Mouse (Mus musculus) lung, embryonic 15.5 days (tissue): ENCODE results near the gene Dctd. TPM values are rescaled to one million over a fixed set of nuclear protein-coding genes. Genes with fewer than 3 reads are reported as not detected.
A peak's percentile ranks its signal among the peaks of the same experiment; 100 is the strongest.
"Not testable (repeated sequence)": the region's sequence is repeated elsewhere in the genome, so short reads cannot be mapped to it uniquely, and the experiment has no call there.

Experiments
- ATAC-seq: fragments of 200-750 bp; cut with Nextera tagmentation; 2 replicates; pipeline ENCODE4 v1.8.0; 2017; ENCODE audit warnings: moderate number of reproducible peaks, borderline replicate concordance; ENCODE audit not compliant: low FRiP score, low TSS enrichment; ENCODE audit errors: extremely low read depth
- H3K27ac ChIP-seq: fragments of 300-500 bp; sonication (generic); 2 replicates; pipeline ENCODE4 v1.5.1; 2015; ENCODE audit warnings: moderate library complexity, mild to moderate bottlenecking, inconsistent platforms
- H3K27me3 ChIP-seq: fragments of 300-500 bp; sonication (generic); 2 replicates; pipeline ENCODE4 v1.6.1; 2015; ENCODE audit warnings: inconsistent platforms
- H3K36me3 ChIP-seq: fragments of 300-500 bp; sonication (generic); 2 replicates; pipeline ENCODE4 v1.6.1; 2015; ENCODE audit warnings: inconsistent platforms
- H3K4me1 ChIP-seq: fragments of 300-500 bp; sonication (generic); 2 replicates; pipeline ENCODE4 v1.6.1; 2015; ENCODE audit warnings: inconsistent platforms
- H3K4me2 ChIP-seq: fragments of 300-500 bp; sonication (generic); 2 replicates; pipeline ENCODE4 v1.6.1; 2015; ENCODE audit warnings: inconsistent platforms, mild to moderate bottlenecking, moderate library complexity
- H3K4me3 ChIP-seq: fragments of 300-500 bp; sonication (generic); 2 replicates; pipeline ENCODE4 v1.5.1; 2015; ENCODE audit warnings: mild to moderate bottlenecking, inconsistent platforms
- H3K9ac ChIP-seq: fragments of 300-500 bp; sonication (generic); 2 replicates; pipeline ENCODE4 v1.6.1; 2015; ENCODE audit warnings: inconsistent platforms
- H3K9me3 ChIP-seq: fragments of 300-500 bp; sonication (generic); 2 replicates; pipeline ENCODE4 v1.6.1; 2016; ENCODE audit warnings: inconsistent platforms
- WGBS: fragments of 180-500 bp; shearing (Covaris S2); methylation state at CpG from one replicate; pipeline ENCODE4 v1.1.7; 2015; 5-methylcytosine and 5-hydroxymethylcytosine counted together
- polyA plus RNA-seq: library from polyadenylated mRNA; unstranded; fragments of >200 nt; fragmentation: Nextera tagmentation; extraction: Ambion mirVana; gene quantifications from 2 replicates; pipeline ENCODE4 v1.2.1, GENCODE M21; 2015

Gene Dctd
- polyA plus RNA-seq, 1 experiment from 2014 or later: 19.9 TPM

- H3K27ac ChIP-seq: no peak overlapping the region
- no peaks in the 10 kb centered on the region for H3K27me3 ChIP-seq
- peaks cover 14% of the 10 kb centered on the region; the same call in 1 of the 2 replicates for H3K4me1 ChIP-seq
- no peak for ATAC-seq
- H3K36me3 ChIP-seq: no peaks in the 10 kb centered on the region
- no peaks in the 10 kb centered on the region for H3K9me3 ChIP-seq
- H3K9ac ChIP-seq: no peak overlapping the region
- whole genome bisulfite sequencing: 40% methylated on average over 19 of the region's 19 CpGs
- H3K4me2 ChIP-seq: no peak overlapping the region
- no peak overlapping the region for H3K4me3 ChIP-seq
Measured at GRCm38 (mm10) chr8:48152062-48152738, 53.3 kb downstream of the Dctd start.

- peak overlapping the region; percentile 45 for H3K4me2 ChIP-seq
- no peaks in the 10 kb centered on the region for H3K9me3 ChIP-seq
- no peak overlapping the region for H3K9ac ChIP-seq
- H3K4me3 ChIP-seq: 0 out of 2 replicates have a peak overlapping the region, but pooled peaks have one; percentile 5
- H3K27ac ChIP-seq: no peak overlapping the region
- H3K4me1 ChIP-seq: peaks cover 14% of the 10 kb centered on the region; the same call in 1 of the 2 replicates
- H3K36me3 ChIP-seq: no peaks in the 10 kb centered on the region
- 27% methylated on average over 15 of the region's 15 CpGs for WGBS
- peak; percentile 92; the same call in 1 of the 2 replicates for ATAC-seq
- H3K27me3 ChIP-seq: no peaks in the 10 kb centered on the region
Measured at GRCm38 (mm10) chr8:48153360-48154121, 54.6 kb downstream of the Dctd start.

- H3K36me3 ChIP-seq: no peaks in the 10 kb centered on the region
- H3K4me1 ChIP-seq: peaks cover 9% of the 10 kb centered on the region; the same call in 1 of the 2 replicates
- no peaks in the 10 kb centered on the region for H3K9me3 ChIP-seq
- no peak overlapping the region for H3K9ac ChIP-seq
- H3K4me2 ChIP-seq: no peak overlapping the region
- WGBS: 40% methylated on average over 10 of the region's 10 CpGs
- ATAC-seq: no peak
- H3K27me3 ChIP-seq: no peaks in the 10 kb centered on the region
- H3K27ac ChIP-seq: no peak overlapping the region
- no peak overlapping the region for H3K4me3 ChIP-seq
Measured at GRCm38 (mm10) chr8:48157718-48158117, 58.8 kb downstream of the Dctd start.

GRCm38 (mm10) chr8:48158560-48159217 is 59.8 kb downstream of the Dctd start:
- H3K27me3 ChIP-seq: no peaks in the 10 kb centered on the region
- 38% methylated on average over 15 of the region's 15 CpGs for WGBS
- ATAC-seq: no peak

GRCm38 (mm10) chr8:48177406-48177805 is 78.5 kb downstream of the Dctd start:
- ATAC-seq: no peak
- H3K4me1 ChIP-seq: no peaks in the 10 kb centered on the region
- no peaks in the 10 kb centered on the region for H3K9me3 ChIP-seq
- no peak overlapping the region for H3K9ac ChIP-seq
- 54% methylated on average over 4 of the region's 4 CpGs for WGBS
- H3K4me3 ChIP-seq: no peak overlapping the region
- H3K36me3 ChIP-seq: no peaks in the 10 kb centered on the region
- H3K27me3 ChIP-seq: no peaks in the 10 kb centered on the region
- no peak overlapping the region for H3K27ac ChIP-seq
- no peak overlapping the region for H3K4me2 ChIP-seq

More at GRCm38 (mm10) chr8:48158560-48159217, 59.8 kb downstream of the Dctd start:
- H3K9ac ChIP-seq: no peak overlapping the region
- H3K27ac ChIP-seq: no peak overlapping the region
- H3K4me1 ChIP-seq: 0 out of 2 replicates have a peak, but pooled peaks cover 1% of the 10 kb centered on the region
- no peaks in the 10 kb centered on the region for H3K9me3 ChIP-seq
- no peaks in the 10 kb centered on the region for H3K36me3 ChIP-seq
- no peak overlapping the region for H3K4me2 ChIP-seq
- H3K4me3 ChIP-seq: no peak overlapping the region

- no peak overlapping the region for H3K27ac ChIP-seq
- no peaks in the 10 kb centered on the region for H3K36me3 ChIP-seq
- 82% methylated on average over 1 of the region's 1 CpGs for WGBS
- no peak for ATAC-seq
- H3K27me3 ChIP-seq: no peaks in the 10 kb centered on the region
- H3K4me2 ChIP-seq: no peak overlapping the region
- H3K4me1 ChIP-seq: no peaks in the 10 kb centered on the region
- H3K9me3 ChIP-seq: no peaks in the 10 kb centered on the region
- H3K9ac ChIP-seq: no peak overlapping the region
- no peak overlapping the region for H3K4me3 ChIP-seq
Measured at GRCm38 (mm10) chr8:48177876-48178275, 79.0 kb downstream of the Dctd start.

GRCm38 (mm10) chr8:48178993-48179392 is 80.1 kb downstream of the Dctd start:
- Histone ChIP-seq H3K4me1 (no peaks in the 10 kb centered on the region), H3K36me3 (no peaks in the 10 kb centered on the region), H3K27ac (no peak overlapping the region), H3K4me2 (no peak overlapping the region), H3K27me3 (no peaks in the 10 kb centered on the region), H3K4me3 (no peak overlapping the region), H3K9ac (no peak overlapping the region), H3K9me3 (no peaks in the 10 kb centered on the region)
- no peak for ATAC-seq
- 66% methylated on average over 4 of the region's 4 CpGs for WGBS

- ATAC-seq, H3K4me2 ChIP-seq, H3K4me3 ChIP-seq, H3K36me3 ChIP-seq, H3K4me1 ChIP-seq, H3K9ac ChIP-seq, H3K27me3 ChIP-seq, H3K27ac ChIP-seq, H3K9me3 ChIP-seq: not testable (repeated sequence)
- 88% methylated on average over 9 of the region's 9 CpGs for WGBS
Measured at GRCm38 (mm10) chr8:48180146-48180545, 81.3 kb downstream of the Dctd start.

GRCm38 (mm10) chr8:48181000-48181399 is 82.1 kb downstream of the Dctd start:
- 92% methylated on average over 3 of the region's 3 CpGs for WGBS

GRCm38 (mm10) chr8:48183758-48184157 is 84.9 kb downstream of the Dctd start:
- Histone ChIP-seq H3K4me3 (no peak overlapping the region), H3K36me3 (no peaks in the 10 kb centered on the region), H3K4me2 (no peak overlapping the region), H3K27ac (no peak overlapping the region), H3K4me1 (no peaks in the 10 kb centered on the region), H3K27me3 (no peaks in the 10 kb centered on the region), H3K9ac (no peak overlapping the region), H3K9me3 (no peaks in the 10 kb centered on the region)
- no peak for ATAC-seq
- 82% methylated on average over 7 of the region's 7 CpGs for WGBS

More at GRCm38 (mm10) chr8:48181000-48181399, 82.1 kb downstream of the Dctd start:
- ATAC-seq: no peak
- no peaks in the 10 kb centered on the region for H3K27me3 ChIP-seq
- H3K9ac ChIP-seq: no peak overlapping the region
- H3K36me3 ChIP-seq: no peaks in the 10 kb centered on the region
- no peak overlapping the region for H3K27ac ChIP-seq
- H3K4me2 ChIP-seq: no peak overlapping the region
- no peaks in the 10 kb centered on the region for H3K9me3 ChIP-seq
- H3K4me1 ChIP-seq: no peaks in the 10 kb centered on the region
- H3K4me3 ChIP-seq: no peak overlapping the region

- Histone ChIP-seq H3K36me3 (no peaks in the 10 kb centered on the region), H3K27me3 (no peaks in the 10 kb centered on the region), H3K9ac (no peak overlapping the region), H3K27ac (no peak overlapping the region), H3K4me3 (no peak overlapping the region), H3K9me3 (no peaks in the 10 kb centered on the region), H3K4me1 (no peaks in the 10 kb centered on the region), H3K4me2 (no peak overlapping the region)
- ATAC-seq: no peak
- 96% methylated on average over 12 of the region's 12 CpGs for WGBS
Measured at GRCm38 (mm10) chr8:48188586-48188985, 89.7 kb downstream of the Dctd start.

GRCm38 (mm10) chr8:48195971-48196370 is 97.1 kb downstream of the Dctd start:
- H3K27ac ChIP-seq: no peak overlapping the region
- ATAC-seq: no peak
- no peaks in the 10 kb centered on the region for H3K36me3 ChIP-seq
- no peak overlapping the region for H3K4me2 ChIP-seq
- 91% methylated on average over 9 of the region's 9 CpGs for WGBS
- H3K9ac ChIP-seq: no peak overlapping the region
- H3K9me3 ChIP-seq: no peaks in the 10 kb centered on the region
- no peak overlapping the region for H3K4me3 ChIP-seq
- H3K4me1 ChIP-seq: no peaks in the 10 kb centered on the region
- no peaks in the 10 kb centered on the region for H3K27me3 ChIP-seq
